Mouse (Mus musculus) heart, embryonic 11.5 days (tissue): ENCODE results near the gene Maz. TPM values are rescaled to one million over a fixed set of nuclear protein-coding genes. Genes with fewer than 3 reads are reported as not detected.

Source experiments
- microRNA-seq: library from miRNA; unstranded; fragments of <30 nt; microRNA quantifications from one replicate; pipeline ENCODE4, GENCODE M21; 2016; ENCODE audit warnings: borderline number of aligned reads
- polyA plus RNA-seq: library from polyadenylated mRNA; unstranded; fragments of >200 nt; fragmentation: Nextera tagmentation; extraction: Ambion mirVana; gene quantifications from 2 replicates; pipeline ENCODE4 v1.2.1, GENCODE M21; 2014

The Maz gene
- polyA plus RNA-seq, 1 experiment from 2014 or later, result 44.1 TPM

Small RNA genes within 50 kb of the gene (microRNA-seq; reads per million reads assigned to microRNA genes)
- not detected for gene Gm44343

Other genes starting within 250 kb of the Maz start
- gene Tbx6, start 245.6 kb downstream of the Maz start, polyA plus RNA-seq, result 0.31 and 0.45 TPM in 2 replicates
- 204 and 213 TPM in 2 replicates for gene Ppp4c, start 234.5 kb downstream of the Maz start, polyA plus RNA-seq
- 0.40 and 0.41 TPM in 2 replicates for gene Fam57b, start 229.4 kb downstream of the Maz start, polyA plus RNA-seq
- gene 4930451I11Rik, start 195.4 kb downstream of the Maz start, polyA plus RNA-seq, result not detected in 2 replicates
- 0.17 and 0.96 TPM in 2 replicates for gene Doc2a, start 179.6 kb downstream of the Maz start, polyA plus RNA-seq
- gene Hirip3, start 165.1 kb downstream of the Maz start, polyA plus RNA-seq, result 15.5 and 17.0 TPM in 2 replicates
- 69.8 and 76.1 TPM in 2 replicates for gene Ino80e, start 164.7 kb downstream of the Maz start, polyA plus RNA-seq
- 19.4 and 25.9 TPM in 2 replicates for gene Taok2, start 142.3 kb downstream of the Maz start, polyA plus RNA-seq
- gene Tmem219, start 104.1 kb downstream of the Maz start, polyA plus RNA-seq, result 13.5 and 18.3 TPM in 2 replicates
- gene Kctd13, start 98.2 kb downstream of the Maz start, polyA plus RNA-seq, result 11.5 and 12.6 TPM in 2 replicates
- 0.23 TPM in 1 of 2 replicates, not detected in the other for gene Asphd1, start 77.5 kb downstream of the Maz start, polyA plus RNA-seq
- gene Sez6l2, start 76.5 kb downstream of the Maz start, polyA plus RNA-seq, result 0.20 and 0.31 TPM in 2 replicates
- 62.8 and 63.0 TPM in 2 replicates for gene Cdipt, start 51.1 kb downstream of the Maz start, polyA plus RNA-seq
- 1.1 and 1.2 TPM in 2 replicates for gene Cdiptos, start 50.9 kb downstream of the Maz start, polyA plus RNA-seq
- 8.2 and 8.5 TPM in 2 replicates for gene Mvp, start 12.4 kb downstream of the Maz start, polyA plus RNA-seq
- not detected in 2 replicates for gene Pagr1b, start 10.6 kb downstream of the Maz start, polyA plus RNA-seq
- gene Pagr1a, start 9.7 kb downstream of the Maz start, polyA plus RNA-seq, result 50.9 and 53.2 TPM in 2 replicates
- 36.6 and 40.9 TPM in 2 replicates for gene Gm42742, start 5.9 kb downstream of the Maz start, polyA plus RNA-seq
- 4.5 and 5.0 TPM in 2 replicates for gene Prrt2, start 5.8 kb downstream of the Maz start, polyA plus RNA-seq
- gene Kif22, start 15.4 kb upstream of the Maz start, polyA plus RNA-seq, result 97.7 and 103 TPM in 2 replicates
- gene Zg16, start 60.3 kb upstream of the Maz start, polyA plus RNA-seq, result not detected in 2 replicates
- gene AI467606, start 64.3 kb upstream of the Maz start, polyA plus RNA-seq, result 0.92 and 0.96 TPM in 2 replicates
- 6.2 and 6.6 TPM in 2 replicates for gene Qprt, start 95.2 kb upstream of the Maz start, polyA plus RNA-seq
- gene Spn, start 110.8 kb upstream of the Maz start, polyA plus RNA-seq, result 0.32 and 0.39 TPM in 2 replicates
- gene Cd2bp2, start 169.0 kb upstream of the Maz start, polyA plus RNA-seq, result 41.7 and 41.8 TPM in 2 replicates
- 17.5 and 23.7 TPM in 2 replicates for gene Tbc1d10b, start 181.4 kb upstream of the Maz start, polyA plus RNA-seq
- gene Mylpf, start 181.9 kb upstream of the Maz start, polyA plus RNA-seq, result 27.8 and 37.5 TPM in 2 replicates
- gene Zfp553, start 206.0 kb upstream of the Maz start, polyA plus RNA-seq, result 12.3 and 14.6 TPM in 2 replicates
- 19.8 and 23.1 TPM in 2 replicates for gene Sept1, start 206.1 kb upstream of the Maz start, polyA plus RNA-seq
- 35.6 and 39.7 TPM in 2 replicates for gene Zfp771, start 217.2 kb upstream of the Maz start, polyA plus RNA-seq
- gene Dctpp1, start 233.7 kb upstream of the Maz start, polyA plus RNA-seq, result 184 and 197 TPM in 2 replicates
- gene Sephs2, start 247.0 kb upstream of the Maz start, polyA plus RNA-seq, result 80.8 and 87.8 TPM in 2 replicates